Mouse (Mus musculus): ENCODE measurements at regions not wholly inside any gene's neighbourhood (a gene's known extent, or its start where the extent isn't known, plus 50 kb on each side); places are given as distances from the start of the nearest gene placed in this dataset.

- no peak overlapping the region for H3K4me3 ChIP-seq (ENCODE audit: low read length)
- H3K9me3 ChIP-seq (ENCODE audit: low read length) = no peaks in the 10 kb centered on the region
- H3K36me3 ChIP-seq (ENCODE audit: insufficient read depth, low read length) = no peaks in the 10 kb centered on the region
- H3K27me3 ChIP-seq (ENCODE audit: insufficient read depth, low read length) = no peaks in the 10 kb centered on the region
- H3K4me2 ChIP-seq (ENCODE audit: low read depth, low read length) = no peak overlapping the region
- ATAC-seq (no peak), DNase-seq (ENCODE audit: low spot score) (no peak)
- WGBS = 92% methylated on average over 2 of the region's 2 CpGs
- TF ChIP-seq CTCF (IDR thresholded peaks at IDR 0.05; ENCODE audit: low read depth) = no peak
- H3K27ac ChIP-seq = no peak overlapping the region
- no peaks in the 10 kb centered on the region for H3K4me1 ChIP-seq (ENCODE audit: insufficient read depth, low read length)
- H3K9ac ChIP-seq (replicated peaks; ENCODE audit: low read length) = no peak overlapping the region
These were observed 72.5 kb downstream of the Gm9008 start for GRCm38 (mm10) chr6:76425120-76425519.

GRCm38 (mm10) chr6:76387462-76388049 lies 110.0 kb downstream of the Gm9008 start:
- H3K27me3 ChIP-seq (ENCODE audit: insufficient read depth, low read length) = no peaks in the 10 kb centered on the region
- DNase-seq (ENCODE audit: low spot score) (no peak), ATAC-seq (no peak)
- H3K27ac ChIP-seq = no peak overlapping the region
- H3K4me2 ChIP-seq (ENCODE audit: low read depth, low read length) = no peak overlapping the region
- no peak for TF ChIP-seq CTCF (IDR thresholded peaks at IDR 0.05; ENCODE audit: low read depth)
- H3K9ac ChIP-seq (replicated peaks; ENCODE audit: low read length) = no peak overlapping the region
- H3K9me3 ChIP-seq (ENCODE audit: low read length) = no peaks in the 10 kb centered on the region
- WGBS = 68% methylated on average over 7 of the region's 7 CpGs
- no peaks in the 10 kb centered on the region for H3K36me3 ChIP-seq (ENCODE audit: insufficient read depth, low read length)
- no peak overlapping the region for H3K4me3 ChIP-seq (ENCODE audit: low read length)
- H3K4me1 ChIP-seq (ENCODE audit: insufficient read depth, low read length) = no peaks in the 10 kb centered on the region

DNA sequence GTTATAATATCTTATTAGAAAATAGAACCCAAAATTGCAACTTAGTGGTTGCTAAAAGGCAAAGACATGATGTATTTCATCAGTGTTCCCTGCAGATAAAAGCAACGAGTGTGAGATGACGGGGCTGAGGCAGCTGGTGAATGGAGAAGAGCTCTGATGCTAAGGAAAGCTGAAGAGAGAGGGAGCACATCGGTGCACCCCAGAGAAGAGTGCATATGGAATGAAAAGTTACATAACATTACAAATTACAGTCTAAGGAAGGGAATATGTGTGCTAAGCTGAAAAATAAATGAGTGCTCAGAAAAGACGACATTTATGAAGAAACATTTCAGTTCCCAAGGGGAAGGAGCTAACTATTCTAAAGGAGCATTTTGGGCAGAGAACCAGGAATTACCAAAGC lies 115.3 kb downstream of the Gm9008 start:
- H3K27ac ChIP-seq = no peak overlapping the region
- no peaks in the 10 kb centered on the region for H3K36me3 ChIP-seq (ENCODE audit: insufficient read depth, low read length)
- DNase-seq (ENCODE audit: low spot score) (no peak), ATAC-seq (no peak)
- H3K4me2 ChIP-seq (ENCODE audit: low read depth, low read length) = no peak overlapping the region
- no peaks in the 10 kb centered on the region for H3K27me3 ChIP-seq (ENCODE audit: insufficient read depth, low read length)
- H3K4me3 ChIP-seq (ENCODE audit: low read length) = no peak overlapping the region
- 79% methylated on average over 4 of the region's 4 CpGs for WGBS
- H3K4me1 ChIP-seq (ENCODE audit: insufficient read depth, low read length) = no peaks in the 10 kb centered on the region
- no peaks in the 10 kb centered on the region for H3K9me3 ChIP-seq (ENCODE audit: low read length)
- no peak overlapping the region for H3K9ac ChIP-seq (replicated peaks; ENCODE audit: low read length)
- TF ChIP-seq CTCF (IDR thresholded peaks at IDR 0.05; ENCODE audit: low read depth) = no peak

GRCm38 (mm10) chr6:76378674-76379073 lies 118.9 kb downstream of the Gm9008 start:
- no peak for ATAC-seq
- H3K27ac ChIP-seq = no peak overlapping the region

DNA sequence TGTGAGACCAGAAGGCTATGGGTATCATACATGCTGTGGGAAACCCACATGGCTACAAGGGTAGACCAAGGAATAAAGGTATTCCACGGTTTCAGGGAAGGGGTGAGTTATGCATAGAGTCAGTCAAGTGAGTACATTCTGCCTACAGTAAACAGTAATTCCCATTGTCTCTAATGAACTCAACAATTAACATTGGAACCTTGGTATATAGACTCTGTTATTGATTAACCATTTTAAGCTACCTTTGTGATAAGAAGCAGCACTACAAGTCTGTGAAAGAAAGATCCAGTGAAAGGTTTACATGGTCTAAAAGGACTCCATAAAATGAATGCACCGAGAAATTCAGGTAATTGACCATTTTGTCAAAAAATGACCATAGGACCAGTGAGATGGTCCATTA lies 145.4 kb downstream of the Gm9008 start:
- Histone ChIP-seq H3K27ac (no peak overlapping the region), H3K36me3 (ENCODE audit: insufficient read depth, low read length) (no peaks in the 10 kb centered on the region), H3K9ac (replicated peaks; ENCODE audit: low read length) (no peak overlapping the region), H3K4me3 (ENCODE audit: low read length) (no peak overlapping the region), H3K9me3 (ENCODE audit: low read length) (no peaks in the 10 kb centered on the region), H3K27me3 (ENCODE audit: insufficient read depth, low read length) (no peaks in the 10 kb centered on the region), H3K4me2 (ENCODE audit: low read depth, low read length) (no peak overlapping the region), H3K4me1 (ENCODE audit: insufficient read depth, low read length) (no peaks in the 10 kb centered on the region)
- WGBS = 86% methylated on average over 2 of the region's 2 CpGs
- ATAC-seq (no peak), DNase-seq (ENCODE audit: low spot score) (no peak)
- no peak for TF ChIP-seq CTCF (IDR thresholded peaks at IDR 0.05; ENCODE audit: low read depth)

More at GRCm38 (mm10) chr6:76378674-76379073, 118.9 kb downstream of the Gm9008 start:
- no peak overlapping the region for H3K9ac ChIP-seq (replicated peaks; ENCODE audit: low read length)
- no peak for DNase-seq (ENCODE audit: low spot score)
- H3K4me2 ChIP-seq (ENCODE audit: low read depth, low read length) = no peak overlapping the region
- no peaks in the 10 kb centered on the region for H3K27me3 ChIP-seq (ENCODE audit: insufficient read depth, low read length)
- TF ChIP-seq CTCF (IDR thresholded peaks at IDR 0.05; ENCODE audit: low read depth) = no peak
- H3K9me3 ChIP-seq (ENCODE audit: low read length) = no peaks in the 10 kb centered on the region
- no peak overlapping the region for H3K4me3 ChIP-seq (ENCODE audit: low read length)
- H3K36me3 ChIP-seq (ENCODE audit: insufficient read depth, low read length) = no peaks in the 10 kb centered on the region
- no peaks in the 10 kb centered on the region for H3K4me1 ChIP-seq (ENCODE audit: insufficient read depth, low read length)
- 80% methylated on average over 3 of the region's 3 CpGs for WGBS

DNA sequence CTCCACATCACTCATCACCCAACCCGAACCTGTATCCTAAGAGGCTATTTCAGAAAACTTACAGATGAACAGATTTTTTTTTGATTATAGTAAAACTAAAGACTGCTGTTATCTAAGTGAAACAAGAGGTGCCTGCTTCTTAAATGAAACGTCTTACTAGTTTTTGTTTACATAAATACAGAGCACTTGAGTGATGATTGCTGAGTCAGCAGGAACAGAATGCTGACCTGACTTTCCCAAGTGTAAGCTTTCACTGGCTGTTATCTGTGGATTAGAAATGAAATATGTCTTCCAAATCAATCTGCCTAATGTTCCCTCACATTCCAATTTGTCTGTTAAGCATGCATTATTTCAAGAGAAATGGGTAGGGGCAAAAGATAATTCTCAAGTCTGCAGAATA lies 149.1 kb downstream of the Gm9008 start:
- H3K4me2 ChIP-seq (ENCODE audit: low read depth, low read length) = no peak overlapping the region
- no peaks in the 10 kb centered on the region for H3K9me3 ChIP-seq (ENCODE audit: low read length)
- ATAC-seq (no peak), DNase-seq (ENCODE audit: low spot score) (no peak)
- no peak for TF ChIP-seq CTCF (IDR thresholded peaks at IDR 0.05; ENCODE audit: low read depth)
- no peaks in the 10 kb centered on the region for H3K36me3 ChIP-seq (ENCODE audit: insufficient read depth, low read length)
- 68% methylated on average over 2 of the region's 2 CpGs for WGBS
- H3K9ac ChIP-seq (replicated peaks; ENCODE audit: low read length) = no peak overlapping the region
- H3K4me3 ChIP-seq (ENCODE audit: low read length) = no peak overlapping the region
- no peak overlapping the region for H3K27ac ChIP-seq
- no peaks in the 10 kb centered on the region for H3K4me1 ChIP-seq (ENCODE audit: insufficient read depth, low read length)
- H3K27me3 ChIP-seq (ENCODE audit: insufficient read depth, low read length) = no peaks in the 10 kb centered on the region

DNA sequence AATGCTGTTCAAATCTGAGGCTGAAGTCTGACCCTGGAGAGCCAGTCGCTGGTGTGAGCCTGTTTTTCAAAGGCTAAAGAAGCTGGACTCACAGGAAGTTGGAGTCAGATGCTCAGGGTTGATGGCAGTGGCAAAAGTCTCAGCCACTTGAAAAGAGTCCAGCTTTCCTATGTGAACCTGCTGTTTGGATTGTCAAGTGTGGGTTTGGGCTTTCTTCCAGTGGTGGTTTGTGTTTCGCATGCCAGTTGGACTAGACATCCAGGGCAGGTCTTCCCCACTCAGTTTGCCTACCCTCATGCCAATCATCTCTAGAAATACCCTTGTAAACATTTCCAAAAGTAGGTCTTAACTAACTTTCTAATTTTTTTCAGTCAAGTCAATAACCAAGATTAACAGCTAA lies 167.4 kb downstream of the Gm9008 start:
- Histone ChIP-seq H3K4me3 (ENCODE audit: low read length) (no peak overlapping the region), H3K36me3 (ENCODE audit: insufficient read depth, low read length) (no peaks in the 10 kb centered on the region), H3K9ac (replicated peaks; ENCODE audit: low read length) (no peak overlapping the region), H3K27ac (no peak overlapping the region), H3K4me2 (ENCODE audit: low read depth, low read length) (no peak overlapping the region), H3K9me3 (ENCODE audit: low read length) (no peaks in the 10 kb centered on the region), H3K4me1 (ENCODE audit: insufficient read depth, low read length) (no peaks in the 10 kb centered on the region), H3K27me3 (ENCODE audit: insufficient read depth, low read length) (no peaks in the 10 kb centered on the region)
- TF ChIP-seq CTCF (IDR thresholded peaks at IDR 0.05; ENCODE audit: low read depth) = no peak
- no peak for ATAC-seq
- 57% methylated on average over 2 of the region's 2 CpGs for WGBS
- peak; percentile 21 for DNase-seq (ENCODE audit: low spot score)
